Mouse (Mus musculus) cerebellum, adult 11 months (tissue): ENCODE data around the gene Cd101.
A peak's percentile ranks its signal among the peaks of the same experiment; 100 is the strongest.

ENCODE experiments used
- DNase-seq: peaks from one replicate; pipeline ENCODE4 v3.0.0; 2022

Cd101 gene

GRCm38 (mm10) chr3:100998904-100999340 is 30.4 kb downstream of the Cd101 start:
- DNase-seq: peak; percentile 17

GRCm38 (mm10) chr3:100997785-100998570 is 31.4 kb downstream of the Cd101 start:
- no peak for DNase-seq

- DNase-seq: no peak
Measured at GRCm38 (mm10) chr3:100994252-100994651, 35.1 kb downstream of the Cd101 start.

GRCm38 (mm10) chr3:100993718-100994117 is 35.6 kb downstream of the Cd101 start:
- no peak for DNase-seq

GRCm38 (mm10) chr3:100993158-100993557 is 36.2 kb downstream of the Cd101 start:
- no peak for DNase-seq

- no peak for DNase-seq
Measured at GRCm38 (mm10) chr3:100990231-100990630, 39.1 kb downstream of the Cd101 start.

- DNase-seq: no peak
Measured at GRCm38 (mm10) chr3:100989417-100989816, 39.9 kb downstream of the Cd101 start.

GRCm38 (mm10) chr3:100979290-100979689 is 50.1 kb downstream of the Cd101 start:
- DNase-seq: no peak

GRCm38 (mm10) chr3:100973906-100974305 is 55.5 kb downstream of the Cd101 start:
- DNase-seq: no peak

- peak; percentile 84 for DNase-seq
Measured at GRCm38 (mm10) chr3:100969176-100969917, 60.0 kb downstream of the Cd101 start, which contains the start of gene Ttf2. TSS of gene Ttf2 (minus strand) at chr3:100969663.

GRCm38 (mm10) chr3:100963849-100964542 is 65.4 kb downstream of the Cd101 start:
- peak; percentile 12 for DNase-seq

- DNase-seq: no peak
Measured at GRCm38 (mm10) chr3:100961501-100961900, 67.9 kb downstream of the Cd101 start.

GRCm38 (mm10) chr3:100961007-100961406 is 68.3 kb downstream of the Cd101 start:
- DNase-seq: no peak

GRCm38 (mm10) chr3:100954616-100955015 is 74.7 kb downstream of the Cd101 start:
- DNase-seq: no peak

- no peak for DNase-seq
Measured at GRCm38 (mm10) chr3:100951531-100951930, 77.8 kb downstream of the Cd101 start.

GRCm38 (mm10) chr3:100947286-100947685 is 82.1 kb downstream of the Cd101 start:
- DNase-seq: no peak
